Mouse (Mus musculus) cerebellum, adult 2 months (tissue): ENCODE measurements around the gene Ryk. TPM values are rescaled to one million over a fixed set of nuclear protein-coding genes. Genes with fewer than 3 reads are reported as not detected.

Experiments
- DNase-seq, 2 experiments: peaks; one replicate each; pipeline ENCODE4 v3.0.0; 2021
- H3K27ac ChIP-seq: fragments of 200-500 bp; 2 replicates; pipeline ENCODE4 v1.5.1; 2012; ENCODE audit warnings: low read length, control low read depth, inconsistent platforms; ENCODE audit not compliant: insufficient read depth
- H3K27me3 ChIP-seq: fragments of 200-500 bp; 2 replicates; pipeline ENCODE4 v1.6.1; 2012; ENCODE audit warnings: inconsistent platforms, mild to moderate bottlenecking, low read length, moderate library complexity; ENCODE audit not compliant: control insufficient read depth, insufficient read depth
- H3K4me1 ChIP-seq: fragments of 200-500 bp; 2 replicates; pipeline ENCODE4 v1.6.1; 2011; ENCODE audit warnings: low read length; ENCODE audit not compliant: control insufficient read depth, insufficient read depth
- H3K4me3 ChIP-seq: fragments of 200-500 bp; replicated peaks from 2 replicates; pipeline ENCODE3; 2011; ENCODE audit warnings: mild to moderate bottlenecking, low read depth, low read length, control low read depth; ENCODE audit not compliant: insufficient read depth
- CTCF ChIP-seq: fragments of 200-500 bp; IDR thresholded peaks from 2 replicates; pipeline ENCODE4 v1.5.1; 2011; ENCODE audit warnings: low read depth, mild to moderate bottlenecking, control low read depth, low read length, moderate library complexity, borderline replicate concordance; ENCODE audit not compliant: insufficient read depth
- POLR2A ChIP-seq: fragments of 200-500 bp; IDR thresholded peaks from 2 replicates; pipeline ENCODE4 v1.6.1; 2011; ENCODE audit warnings: low read length, control low read depth, borderline replicate concordance; ENCODE audit not compliant: insufficient read depth
- WGBS: fragments of 180-500 bp; shearing (Covaris S2); methylation state at CpG from one replicate; pipeline ENCODE4 v1.1.7; 2018; 5-methylcytosine and 5-hydroxymethylcytosine counted together
- polyA plus RNA-seq: library from polyadenylated mRNA; depleted of rRNA; stranded (reverse); fragments of >200 nt; gene quantifications from 2 replicates; pipeline ENCODE4 v1.2.3, GENCODE M21; 2012

Ryk gene
- polyA plus RNA-seq, 1 experiment, result 37.5 TPM

DNA sequence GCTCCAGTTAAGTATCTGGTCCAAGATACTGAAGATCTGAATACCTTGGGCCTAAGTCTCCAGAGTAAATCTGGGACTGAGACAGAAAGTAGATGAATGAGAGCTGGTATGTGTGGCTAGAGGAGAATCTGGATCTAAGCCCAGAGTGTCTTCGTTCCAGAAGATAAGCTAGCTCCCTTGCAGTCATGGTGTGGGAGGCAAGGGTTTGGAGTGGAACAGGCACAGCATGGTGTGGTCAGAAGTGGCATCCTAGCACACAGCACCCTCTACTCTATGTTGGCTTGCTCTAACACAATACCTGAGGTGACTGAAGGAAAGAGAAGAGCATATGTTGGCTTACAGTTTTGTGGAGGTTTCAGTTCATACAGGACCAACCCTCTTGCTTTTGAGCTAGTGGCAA lies 79.9 kb downstream of the Ryk start:
- Histone ChIP-seq H3K4me1 (no peaks in the 10 kb centered on the region; the same call in 1 of the 2 replicates), H3K27me3 (no peaks in the 10 kb centered on the region), H3K4me3 (no peak overlapping the region), H3K27ac (no peak overlapping the region)
- WGBS, result 3% methylated on average over 1 of the region's 1 CpGs
- DNase-seq, result no peak
- TF ChIP-seq POLR2A (no peak), CTCF (no peak)

DNA sequence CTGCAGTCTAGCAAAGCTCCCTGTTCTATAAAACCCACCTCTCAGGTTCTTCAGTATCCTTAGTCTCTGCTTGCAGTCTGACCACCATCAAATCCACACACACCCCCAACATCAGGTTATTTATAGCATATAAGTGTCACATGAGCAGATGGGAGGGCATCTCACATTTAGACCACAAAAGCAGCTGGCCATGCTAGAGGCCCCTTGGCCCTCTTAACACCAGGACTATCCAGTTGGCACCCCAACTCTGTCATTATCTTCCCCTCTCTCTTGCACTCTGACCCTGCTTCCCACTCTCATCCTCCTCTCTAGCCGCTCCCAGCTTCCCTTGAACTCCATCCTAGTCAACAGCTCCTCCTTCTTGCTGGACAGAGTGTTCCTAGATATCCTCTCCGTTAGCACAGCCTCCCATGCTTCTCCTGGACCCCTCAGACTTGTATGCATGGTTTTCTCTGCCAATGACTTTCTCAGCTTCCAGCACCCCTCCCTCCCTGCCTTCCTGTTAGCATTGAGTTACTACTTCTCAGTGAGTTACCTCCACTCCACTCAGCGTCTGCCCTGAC lies 80.7 kb downstream of the Ryk start:
- TF ChIP-seq POLR2A (no peak), CTCF (no peak)
- Histone ChIP-seq H3K4me1 (no peaks in the 10 kb centered on the region; the same call in 1 of the 2 replicates), H3K27me3 (no peaks in the 10 kb centered on the region), H3K27ac (no peak overlapping the region), H3K4me3 (no peak overlapping the region)
- WGBS, result 84% methylated on average over 3 of the region's 3 CpGs
- no peak for DNase-seq

DNA sequence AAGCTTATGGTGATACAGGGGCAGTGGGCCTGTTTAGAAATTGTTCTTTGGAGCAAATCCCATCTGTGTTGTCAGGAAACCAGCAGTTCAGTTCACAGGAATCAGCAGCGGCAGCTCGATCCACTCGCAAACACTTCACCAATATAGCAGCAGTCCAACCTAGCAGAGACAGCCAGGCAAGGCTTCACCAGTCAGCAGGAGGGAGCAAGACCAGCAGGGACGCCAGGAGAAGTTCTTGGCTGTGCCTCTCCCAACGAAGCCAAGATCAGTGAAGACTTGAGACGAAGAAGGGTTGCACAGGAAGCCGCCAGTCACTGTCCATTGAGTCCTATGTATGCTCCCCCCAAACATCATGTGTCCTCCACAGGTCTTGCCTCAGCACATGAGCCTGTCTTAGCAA lies 81.4 kb downstream of the Ryk start:
- no peak overlapping the region for H3K4me3 ChIP-seq
- TF ChIP-seq CTCF (no peak), POLR2A (no peak)
- H3K4me1 ChIP-seq, result no peaks in the 10 kb centered on the region; the same call in 1 of the 2 replicates
- DNase-seq, result no peak
- WGBS, result 46% methylated on average over 7 of the region's 7 CpGs
- H3K27me3 ChIP-seq, result no peaks in the 10 kb centered on the region
- H3K27ac ChIP-seq, result no peak overlapping the region

DNA sequence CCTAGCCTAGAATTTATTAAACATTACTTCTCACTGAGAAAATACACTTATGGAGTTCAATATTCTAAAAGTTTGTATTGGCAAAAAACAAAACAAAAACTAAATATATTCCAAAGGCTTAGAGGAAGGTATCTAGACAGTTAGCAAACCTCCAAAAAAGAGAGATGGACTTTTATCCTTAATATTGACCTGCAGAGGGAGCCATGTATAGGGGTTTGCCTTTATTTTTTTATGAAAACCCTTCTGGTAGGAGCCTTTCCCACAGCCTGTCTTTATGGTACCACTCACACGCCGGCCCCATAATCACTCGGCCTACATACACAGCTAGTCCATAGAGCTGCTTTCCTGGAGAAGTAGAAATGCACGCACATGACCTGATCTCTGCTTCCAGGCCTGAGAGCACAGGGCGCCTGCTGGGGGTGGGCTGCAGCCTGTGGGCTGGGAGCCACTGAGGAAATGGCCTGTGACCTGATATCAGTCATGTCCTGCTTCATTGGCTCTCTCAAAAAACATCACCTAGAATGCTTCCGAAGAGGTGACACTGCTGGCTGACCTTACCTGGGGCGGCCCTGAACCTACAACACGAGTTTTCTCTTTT lies 82.9 kb downstream of the Ryk start:
- no peak for DNase-seq
- Histone ChIP-seq H3K4me1 (no peaks in the 10 kb centered on the region; the same call in 1 of the 2 replicates), H3K4me3 (no peak overlapping the region), H3K27me3 (no peaks in the 10 kb centered on the region), H3K27ac (no peak overlapping the region)
- TF ChIP-seq CTCF, result no peak
- no peak for TF ChIP-seq POLR2A
- 82% methylated on average over 8 of the region's 8 CpGs for WGBS

DNA sequence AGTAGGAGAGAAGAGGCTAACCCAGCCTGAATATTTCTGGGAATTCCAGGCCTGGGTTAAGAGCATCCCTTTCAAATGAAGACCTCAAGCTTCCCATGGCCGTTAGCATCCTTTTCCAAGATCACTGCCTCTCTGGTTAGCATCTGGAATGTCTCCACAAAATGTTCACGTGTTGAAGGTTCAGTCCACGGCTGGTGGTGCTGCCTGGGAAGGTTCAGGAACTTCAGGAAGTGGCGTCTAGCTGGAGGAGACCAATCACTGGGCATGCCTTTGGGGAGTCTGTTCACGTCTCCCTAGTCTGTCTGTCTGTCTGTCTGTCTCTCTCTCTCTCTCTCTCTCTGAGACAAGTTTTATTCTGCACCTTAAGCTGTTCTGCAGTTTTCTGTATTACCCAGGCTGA lies 84.8 kb downstream of the Ryk start:
- Histone ChIP-seq H3K27ac (no peak overlapping the region), H3K27me3 (no peaks in the 10 kb centered on the region), H3K4me3 (no peak overlapping the region), H3K4me1 (no peaks in the 10 kb centered on the region; the same call in 1 of the 2 replicates)
- no peak for DNase-seq
- 68% methylated on average over 5 of the region's 5 CpGs for WGBS
- TF ChIP-seq POLR2A (no peak), CTCF (no peak)

DNA sequence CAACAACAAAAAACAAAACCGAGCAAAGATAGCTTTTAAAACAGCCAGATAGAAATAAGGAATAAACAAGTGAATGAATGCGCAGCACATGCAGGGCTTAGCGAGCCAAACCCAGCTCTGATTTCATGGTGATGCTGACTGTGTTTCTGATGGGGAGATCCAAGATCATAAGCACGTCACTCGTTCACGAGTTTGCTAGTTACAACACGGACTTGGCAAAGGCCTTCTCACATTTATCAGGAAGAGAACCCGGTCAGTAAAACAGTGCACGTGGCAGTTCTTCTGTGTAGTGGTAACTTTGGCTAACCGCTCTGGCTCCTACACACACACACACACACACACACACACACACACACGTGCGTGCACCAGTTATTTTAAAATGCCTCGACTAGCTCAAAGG lies 87.1 kb downstream of the Ryk start:
- WGBS, result 76% methylated on average over 13 of the region's 13 CpGs
- Histone ChIP-seq H3K4me1 (no peaks in the 10 kb centered on the region), H3K27me3 (no peaks in the 10 kb centered on the region; the same call in 1 of the 2 replicates), H3K27ac (no peak overlapping the region), H3K4me3 (no peak overlapping the region)
- TF ChIP-seq CTCF (no peak), POLR2A (no peak)
- no peak for DNase-seq

DNA sequence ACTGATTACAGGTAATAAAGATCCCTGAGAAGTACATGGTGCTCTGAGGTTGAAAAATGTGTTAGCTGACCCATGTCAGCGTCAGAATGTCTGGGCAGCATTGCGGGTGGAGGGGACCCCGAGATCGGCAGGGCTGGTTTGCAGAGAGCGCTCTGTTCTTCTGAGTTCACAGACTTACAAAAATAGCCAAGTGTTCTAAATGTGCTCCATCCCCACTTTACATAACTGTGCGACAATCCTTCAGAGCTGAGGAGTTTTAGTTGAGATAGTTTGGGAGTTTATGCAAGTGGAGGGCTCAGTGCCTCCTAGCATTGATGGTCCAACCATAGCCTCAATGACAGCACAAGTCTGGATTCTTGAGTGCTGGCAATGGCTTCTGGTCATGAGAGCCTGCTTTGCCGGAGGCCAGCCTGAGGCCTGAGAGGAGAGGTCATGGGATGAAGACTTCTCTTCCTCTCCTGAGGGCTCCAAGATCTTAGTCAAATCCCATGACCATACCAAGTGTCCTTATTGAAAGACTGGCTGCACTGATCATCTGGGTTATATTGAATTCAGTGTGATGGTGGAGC lies 88.2 kb downstream of the Ryk start:
- no peak for DNase-seq

DNA sequence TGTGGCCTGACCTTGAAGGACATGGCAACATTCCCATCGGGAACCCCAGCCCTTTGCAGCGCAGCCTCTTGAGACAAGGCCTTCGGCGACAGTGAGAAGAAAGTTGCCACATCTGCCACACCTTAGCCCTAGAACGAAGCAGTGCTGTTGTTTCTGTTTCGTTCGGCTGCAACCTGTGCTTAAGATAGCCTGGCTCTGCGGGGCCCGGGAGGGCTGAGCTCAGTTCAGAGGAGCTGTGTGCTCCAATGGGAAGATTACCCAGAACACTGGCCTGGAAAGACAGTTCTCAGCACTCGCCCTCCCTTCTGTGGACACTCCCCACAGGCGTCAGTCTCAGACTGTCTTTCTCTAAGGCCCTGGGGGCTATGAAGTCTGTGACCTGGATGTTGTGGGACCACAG lies 89.1 kb downstream of the Ryk start:
- H3K27ac ChIP-seq, result no peak overlapping the region
- H3K27me3 ChIP-seq, result no peaks in the 10 kb centered on the region; the same call in 1 of the 2 replicates
- WGBS, result 87% methylated on average over 11 of the region's 11 CpGs
- DNase-seq, result no peak
- no peak for TF ChIP-seq POLR2A
- no peak for TF ChIP-seq CTCF
- no peaks in the 10 kb centered on the region for H3K4me1 ChIP-seq
- H3K4me3 ChIP-seq, result no peak overlapping the region

More for the DNA sequence above, 88.2 kb downstream of the Ryk start:
- 94% methylated on average over 7 of the region's 7 CpGs for WGBS
- Histone ChIP-seq H3K27me3 (no peaks in the 10 kb centered on the region; the same call in 1 of the 2 replicates), H3K27ac (no peak overlapping the region), H3K4me3 (no peak overlapping the region), H3K4me1 (no peaks in the 10 kb centered on the region)
- TF ChIP-seq CTCF (no peak), POLR2A (no peak)
